Mouse (Mus musculus) megakaryocyte, embryonic 14.5 days (primary cell): ENCODE measurements at regions not wholly inside any gene's neighbourhood (a gene's known extent, or its start where the extent isn't known, plus 50 kb on each side); places are given as distances from the start of the nearest gene placed in this dataset.

Source experiments
- FLI1 ChIP-seq: IDR thresholded peaks from 2 replicates; pipeline ENCODE4 v1.6.1; 2012; ENCODE audit warnings: low read length, inconsistent platforms, mixed read lengths
- GATA1 ChIP-seq: IDR thresholded peaks from 3 replicates; pipeline ENCODE4 v1.6.1; 2012; ENCODE audit warnings: mixed read lengths, low read length, inconsistent platforms, borderline replicate concordance

DNA sequence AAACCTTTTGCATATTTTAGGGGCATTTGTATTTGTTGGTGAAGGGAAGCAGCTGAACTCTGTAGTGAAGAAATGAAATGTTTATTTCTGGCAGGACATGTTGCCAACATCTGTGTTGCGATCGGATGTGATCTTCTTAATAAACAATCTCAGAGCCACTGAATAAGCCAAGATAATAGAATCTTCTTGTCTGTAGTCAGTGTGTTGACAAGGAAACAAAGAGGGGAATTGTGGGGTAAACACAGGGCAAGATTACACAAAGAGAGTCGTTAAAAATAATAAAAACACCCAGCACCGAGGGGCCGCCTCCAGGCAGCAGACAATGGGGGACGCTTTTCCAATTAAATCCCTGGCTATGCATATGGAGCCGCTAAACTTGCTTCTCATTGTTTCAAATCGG lies 234.4 kb downstream of the Etnk1 start:
- TF ChIP-seq GATA1, result no peak
- no peak for TF ChIP-seq FLI1
